Mouse (Mus musculus): ENCODE measurements around the gene Gm47189. TPM values are rescaled to one million over a fixed set of nuclear protein-coding genes. Genes with fewer than 3 reads are reported as not detected.
"Not testable (repeated sequence)": the region's sequence is repeated elsewhere in the genome, so short reads cannot be mapped to it uniquely, and the experiment has no call there.

Gene Gm47189
- total RNA-seq (2021) = not detected
- long read RNA-seq, experiment 1 = 0 reads
- long read RNA-seq, experiment 2 = 0 reads

DNA sequence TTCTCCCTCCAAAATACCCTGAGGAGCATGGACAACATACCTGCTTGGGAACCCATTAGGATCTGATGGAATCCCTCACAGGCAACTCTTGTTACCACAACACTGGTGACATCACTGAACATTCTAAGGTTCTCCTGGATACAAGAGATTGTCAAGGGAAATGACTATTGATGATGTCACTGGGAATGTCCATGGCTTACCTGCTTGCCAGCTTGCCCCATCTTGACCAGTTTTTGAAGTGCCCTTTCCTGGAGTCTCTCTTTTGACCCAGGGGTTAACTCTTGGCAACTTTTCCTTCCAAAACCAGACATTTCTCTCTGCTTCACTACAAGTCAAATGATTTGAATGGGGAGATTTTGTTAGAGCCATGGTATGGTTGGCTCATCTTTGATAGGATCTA is at the start of gene Gm47189:
Gm47189 (minus strand) TSS at position 101 of the 400 bp plus-strand sequence.
- DNase-seq (ENCODE audit: low spot score in 2 of 2) = not testable (repeated sequence)

DNA sequence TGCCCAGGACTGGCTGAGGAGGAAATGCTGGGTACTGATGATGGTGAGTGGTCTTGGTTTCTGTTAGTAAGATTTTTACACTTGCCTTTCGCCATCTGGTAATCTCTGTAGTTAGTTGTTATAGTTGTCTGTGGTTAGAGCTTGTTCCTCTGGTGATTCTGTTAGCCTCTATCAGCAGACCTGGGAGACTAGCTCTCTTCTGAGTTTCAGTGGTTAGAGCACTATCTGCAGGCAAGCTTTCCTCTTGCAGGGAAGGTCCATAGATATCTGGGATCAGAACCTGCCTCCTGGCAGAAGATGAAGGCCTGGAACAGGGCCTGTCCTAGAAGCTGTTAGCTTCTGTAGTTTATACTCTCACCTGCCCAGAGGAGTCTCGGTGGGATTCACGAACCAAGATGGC is 16.3 kb downstream of the Gm47189 start:
- not testable (repeated sequence) for DNase-seq (ENCODE audit: low spot score in 2 of 2)

DNA sequence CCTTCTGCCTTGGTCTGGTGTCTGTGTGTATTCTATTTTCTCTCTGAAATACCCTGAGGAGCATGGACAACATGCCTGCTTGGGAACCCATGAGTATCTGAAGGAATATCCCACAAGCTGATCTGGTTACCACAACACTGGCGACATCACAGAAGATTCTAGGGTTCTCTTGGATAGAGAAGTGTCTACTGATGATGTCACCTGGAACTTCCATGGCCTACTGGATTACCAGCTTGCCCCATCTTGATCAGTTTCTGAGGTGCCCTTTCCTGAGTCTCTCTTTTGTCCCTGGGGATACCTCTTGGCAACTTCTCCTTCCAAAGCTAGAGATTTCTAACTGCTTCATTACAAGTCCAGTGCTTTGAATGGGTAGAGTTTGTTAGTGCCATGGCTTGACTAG is 21.7 kb downstream of the Gm47189 start, which contains the start of gene Gm7929:
Gm7929 (minus strand) TSS at position 101 of the 400 bp plus-strand sequence.
- not testable (repeated sequence) for DNase-seq (ENCODE audit: low spot score in 2 of 2)

DNA sequence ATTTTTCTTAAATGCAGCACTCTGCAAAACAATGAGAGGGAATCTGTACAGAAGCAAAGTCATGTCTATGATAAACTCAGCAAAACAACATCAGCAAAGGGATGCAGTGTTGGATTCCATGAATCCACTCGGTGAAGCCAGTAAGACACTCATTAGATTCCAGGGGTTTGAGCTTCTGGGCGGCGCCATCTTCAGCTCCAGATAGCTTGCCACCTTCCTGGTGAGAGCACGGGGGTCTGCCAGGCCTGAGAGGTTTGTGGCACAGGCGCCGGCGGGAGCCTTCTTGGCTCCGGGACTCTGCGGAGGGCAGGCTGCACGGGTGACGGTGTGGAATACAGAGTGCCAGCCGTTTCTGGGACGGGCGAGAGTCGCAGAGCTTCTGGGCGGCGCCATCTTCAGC is 48.8 kb downstream of the Gm47189 start:
- DNase-seq (ENCODE audit: low spot score in 2 of 2) = not testable (repeated sequence)

DNA sequence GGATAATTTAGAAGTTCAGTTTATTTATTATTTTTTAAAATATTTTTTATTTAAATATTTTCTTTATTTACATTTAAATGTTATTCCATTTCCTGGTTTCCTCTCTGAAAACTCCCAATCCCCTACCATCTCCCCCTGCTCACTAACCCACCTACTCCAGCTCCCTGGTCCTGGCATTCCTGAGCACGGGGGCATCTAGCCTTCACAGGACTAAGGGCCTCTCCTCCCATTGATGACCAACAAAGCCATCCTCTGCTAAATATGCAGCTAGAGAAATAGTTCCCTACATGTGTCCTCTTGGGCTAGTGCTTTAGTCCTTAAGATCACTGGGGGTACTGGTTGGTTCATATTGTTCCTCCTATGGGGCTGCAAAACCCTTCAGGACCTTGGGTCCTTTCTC is 55.1 kb downstream of the Gm47189 start:
- not testable (repeated sequence) for DNase-seq (ENCODE audit: low spot score in 2 of 2)

Other genes starting within 250 kb of the Gm47189 start
- not detected for gene Gm7970, start 216.9 kb downstream of the Gm47189 start, total RNA-seq (2021)
- gene 1700049E17Rik2, start 199.2 kb downstream of the Gm47189 start, total RNA-seq (2021) = 1 to 10 TPM in 1 of 2 experiments, under 1 TPM in 1; 0.74 to 1.4 TPM
- gene Gm3072, start 147.8 kb downstream of the Gm47189 start, total RNA-seq (2021) = not detected
- gene Gm3676, start 126.0 kb downstream of the Gm47189 start, total RNA-seq (2021) = not detected
- not detected for gene Gm8068, start 70.6 kb downstream of the Gm47189 start, total RNA-seq (2021)
- gene Gm7929, start 21.8 kb downstream of the Gm47189 start, total RNA-seq (2021) = not detected
- not detected for gene Gm7980, start 134.8 kb upstream of the Gm47189 start, total RNA-seq (2021)
- not detected for gene 1700049E17Rik1, start 152.5 kb upstream of the Gm47189 start, total RNA-seq (2021)
- gene 1700024B05Rik, start 171.6 kb upstream of the Gm47189 start, total RNA-seq (2021) = under 1 TPM in 1 of 2 experiments, not detected in 1; 0.44 TPM
- not detected for gene Gm6401, start 195.5 kb upstream of the Gm47189 start, total RNA-seq (2021)
- gene Gm3543, start 210.9 kb upstream of the Gm47189 start, total RNA-seq (2021) = 1 to 10 TPM in 1 of 2 experiments, under 1 TPM in 1; 0.42 to 1.8 TPM